Mouse (Mus musculus): ENCODE measurements around the gene Slc7a14.

The Slc7a14 gene

DNA sequence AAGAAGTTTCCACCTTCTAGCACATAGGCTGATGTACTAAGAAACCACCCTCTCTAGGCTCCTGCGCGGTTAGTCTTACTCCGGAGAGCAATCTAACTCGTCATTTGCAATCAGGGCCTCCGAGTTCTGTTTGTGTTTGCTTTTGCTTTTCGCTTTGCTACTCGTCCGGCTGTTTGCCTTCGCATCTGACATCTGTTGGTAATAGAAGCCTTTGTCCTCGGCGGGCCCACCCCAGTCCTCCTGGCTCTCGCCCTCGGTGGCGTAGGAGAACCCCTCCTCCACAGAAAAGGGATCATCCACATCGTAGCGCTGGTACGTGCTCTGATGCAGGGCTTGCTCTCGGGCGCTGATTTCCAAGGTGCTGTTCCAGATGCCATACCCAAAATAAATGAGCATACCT, 101.2 kb downstream of the Slc7a14 start:
- DNase-seq (ENCODE audit: low spot score): no peak

GRCm38 (mm10) chr3:31208458-31208994, 101.7 kb downstream of the Slc7a14 start:
- DNase-seq (ENCODE audit: low spot score): no peak

- no peak for DNase-seq (ENCODE audit: low spot score)
Observed at GRCm38 (mm10) chr3:31208046-31208445, 102.1 kb downstream of the Slc7a14 start.

DNA sequence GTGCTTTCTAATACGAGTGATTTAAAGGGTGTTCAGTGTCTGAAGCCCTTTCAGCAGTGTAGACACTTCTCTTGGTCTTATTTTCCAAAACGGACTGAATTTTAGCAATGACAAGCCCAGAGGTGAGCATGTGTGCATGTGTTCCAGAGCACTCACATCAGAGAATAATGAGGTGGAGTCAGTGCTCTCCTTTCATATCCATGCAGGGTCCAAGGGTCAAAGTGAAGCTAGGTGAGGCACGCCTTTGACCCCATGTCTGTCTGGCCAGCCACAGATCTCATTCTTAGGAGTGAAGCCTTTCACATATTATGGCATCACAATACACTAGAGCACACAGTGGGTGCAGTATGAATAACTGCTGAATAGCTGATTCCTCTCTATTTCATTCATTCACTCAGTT, 105.0 kb downstream of the Slc7a14 start:
- DNase-seq (ENCODE audit: low spot score): no peak

GRCm38 (mm10) chr3:31203947-31204346, 106.2 kb downstream of the Slc7a14 start:
- no peak for DNase-seq (ENCODE audit: low spot score)

GRCm38 (mm10) chr3:31199162-31199877, 110.9 kb downstream of the Slc7a14 start:
- DNase-seq (ENCODE audit: low spot score): no peak

DNA sequence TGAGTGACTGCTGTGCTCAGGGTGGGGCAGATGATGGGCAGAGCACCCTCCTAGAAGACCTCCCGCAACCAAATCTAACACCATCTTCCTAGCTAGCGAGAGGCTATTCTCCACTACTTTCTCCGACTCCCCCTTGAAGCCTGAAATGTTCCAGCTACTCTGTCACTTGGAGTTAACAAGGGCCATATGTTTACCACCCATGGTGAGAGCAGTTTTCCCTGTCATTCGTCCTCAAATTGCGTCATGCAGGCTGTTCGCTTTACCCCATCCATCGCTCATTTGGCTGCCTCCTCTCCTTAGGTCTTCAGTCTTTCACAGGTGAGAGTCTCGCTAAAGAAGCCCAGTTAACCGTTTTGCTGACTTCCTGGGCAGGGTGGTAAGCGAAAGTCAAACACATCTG, 118.8 kb downstream of the Slc7a14 start:
- DNase-seq (ENCODE audit: low spot score): no peak

DNA sequence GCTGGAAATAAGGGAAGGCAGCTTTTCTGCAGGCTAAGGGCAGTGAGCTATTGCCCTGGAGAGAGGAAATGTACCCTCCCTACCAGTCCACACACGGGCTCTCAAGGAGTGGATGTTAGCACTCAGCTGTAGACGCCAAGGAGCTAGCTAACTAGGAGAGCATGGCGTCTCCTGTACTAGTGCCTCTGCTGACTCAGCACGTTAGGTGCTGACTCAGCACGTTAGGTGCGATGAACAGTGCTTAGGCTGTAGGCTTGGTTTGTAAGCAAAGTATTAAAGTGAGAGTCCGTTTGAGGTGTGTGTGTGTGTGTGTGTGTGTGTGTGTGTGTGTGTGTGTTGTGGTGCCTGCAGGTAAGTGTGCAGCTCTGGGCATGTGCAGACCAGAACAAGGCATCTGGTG, 119.8 kb downstream of the Slc7a14 start:
- no peak for DNase-seq (ENCODE audit: low spot score)

DNA sequence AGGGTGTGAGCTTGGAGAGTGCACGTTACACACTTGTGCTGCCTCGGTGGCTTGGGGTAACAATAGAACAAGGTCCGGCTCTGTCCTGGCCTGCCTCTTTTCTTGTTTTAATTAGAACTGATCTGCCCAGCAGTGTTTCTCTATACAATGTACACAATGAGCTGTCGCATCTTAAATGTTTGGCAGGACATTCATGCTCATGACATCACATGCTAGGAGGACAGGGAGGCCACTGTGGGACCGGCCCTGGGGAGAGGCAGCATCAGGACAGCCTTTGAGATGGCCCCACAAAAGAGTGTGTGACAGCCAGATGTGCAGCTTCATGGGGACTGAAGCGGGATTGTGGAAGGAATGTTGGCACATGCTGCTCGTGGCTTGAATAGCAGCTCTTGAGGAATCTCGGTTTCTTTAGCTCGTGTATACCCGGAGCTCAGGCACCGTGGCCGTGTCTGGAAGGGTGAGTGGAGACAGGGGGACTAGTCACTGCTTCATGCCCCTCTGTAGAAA, 143.8 kb downstream of the Slc7a14 start:
- DNase-seq (ENCODE audit: low spot score): no peak

DNA sequence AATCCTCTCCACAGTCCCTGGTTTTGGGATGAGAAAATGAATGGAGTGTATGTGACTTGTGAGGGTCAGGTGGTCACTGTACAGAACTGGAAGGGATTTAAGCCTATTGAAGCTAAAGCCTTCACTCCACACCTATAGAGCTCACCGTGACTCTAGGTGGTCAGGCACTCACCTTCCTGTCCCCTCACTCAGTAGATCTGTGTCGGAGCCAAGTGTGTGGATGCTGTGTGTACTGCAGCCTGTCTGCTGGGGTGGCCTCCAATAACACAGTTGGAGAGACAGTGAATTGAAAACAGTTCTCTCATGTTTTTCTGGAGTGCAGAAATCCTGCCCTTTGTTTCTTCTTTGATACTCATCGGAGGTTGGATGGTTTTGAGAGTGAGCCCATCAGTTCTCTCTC, 144.4 kb downstream of the Slc7a14 start:
- no peak for DNase-seq (ENCODE audit: low spot score)

DNA sequence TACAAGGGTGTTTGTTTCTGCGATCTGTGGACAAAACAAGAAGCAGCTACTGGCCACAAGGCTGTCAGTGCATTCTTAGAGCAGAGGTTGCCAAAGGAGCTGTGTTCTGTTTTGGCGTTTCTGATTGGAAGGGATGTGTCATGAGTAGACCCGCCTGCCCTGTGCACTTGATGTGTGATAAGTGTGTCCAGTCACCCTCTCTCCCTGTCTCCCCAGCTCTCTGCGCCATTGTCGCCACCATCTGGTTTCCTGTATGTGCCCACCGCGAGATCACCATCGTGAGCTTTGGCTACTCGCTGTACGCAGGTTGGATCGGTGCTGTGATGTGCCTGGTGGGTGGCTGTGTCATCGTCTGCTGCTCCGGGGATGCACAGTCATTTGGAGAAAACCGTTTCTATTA, 147.3 kb downstream of the Slc7a14 start:
- no peak for DNase-seq (ENCODE audit: low spot score)

- DNase-seq (ENCODE audit: low spot score): no peak
Observed at GRCm38 (mm10) chr3:31161336-31161735, 148.8 kb downstream of the Slc7a14 start.

GRCm38 (mm10) chr3:31160046-31160445, 150.1 kb downstream of the Slc7a14 start:
- DNase-seq (ENCODE audit: low spot score): no peak

DNA sequence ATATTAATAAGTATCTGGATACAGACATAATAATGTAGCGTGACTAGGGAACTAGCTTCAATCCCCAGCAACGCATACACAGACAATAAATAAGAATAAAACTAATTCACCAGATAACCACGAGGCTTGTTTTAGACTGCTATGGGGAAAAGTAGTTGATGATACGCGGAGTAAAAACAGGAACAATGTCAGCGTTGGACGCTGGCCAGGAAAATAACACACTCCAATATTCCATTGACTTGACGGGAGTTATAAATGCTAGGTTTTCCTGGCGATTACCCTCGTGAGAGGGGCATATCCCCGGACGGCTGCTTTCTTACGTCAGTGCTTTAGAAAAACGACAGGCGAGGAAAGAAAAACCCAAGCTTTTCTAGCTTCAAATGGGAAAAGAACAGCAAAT, 152.4 kb downstream of the Slc7a14 start:
- no peak for DNase-seq (ENCODE audit: low spot score)

GRCm38 (mm10) chr3:31156126-31156525, 154.1 kb downstream of the Slc7a14 start:
- DNase-seq (ENCODE audit: low spot score): no peak
